31 mouse cellular contexts compared by ENCODE assay signal in genomic region chr10:14816970-14817369, GRCm38 (mm10).
"Had no signal": no experiment of that assay in that cellular context is flagged by ENCODE, and none has a peak within 500 bp of the region (broad histone marks: within the 10 kb centered on the region; RNA-seq: fewer than 3 reads in every experiment).

No protein-coding gene starts in this region.

- H3K4me2 ChIP-seq: heart, embryonic 11.5 days; heart, embryonic 12.5 days; heart, embryonic 13.5 days; heart, embryonic 15.5 days; hindbrain, embryonic 12.5 days; hindbrain, embryonic 13.5 days; hindbrain, embryonic 14.5 days; hindbrain, embryonic 15.5 days; intestine, embryonic 15.5 days had no signal

- ATAC-seq: hindbrain, embryonic 16.5 days; hindbrain, postnatal 0 days; inflammation-experienced regulatory T-cells, adult 6 months; intestine, embryonic 15.5 days; intestine, embryonic 16.5 days; intestine, postnatal 0 days had no signal

- H3K27ac ChIP-seq: heart, embryonic 10.5 days; heart, embryonic 13.5 days; heart, embryonic 15.5 days; hindbrain, embryonic 10.5 days; hindbrain, embryonic 12.5 days; hindbrain, embryonic 13.5 days; hindbrain, embryonic 14.5 days; hindbrain, embryonic 15.5 days; hindbrain, postnatal 0 days; intestine, embryonic 15.5 days; layer of hippocampus, adult 2 months; left cerebral cortex, adult 2 months had no signal

- H3K4me3 ChIP-seq: heart, embryonic 10.5 days; heart, embryonic 12.5 days; heart, embryonic 13.5 days; heart, embryonic 15.5 days; hindbrain, embryonic 10.5 days; hindbrain, embryonic 12.5 days; hindbrain, embryonic 13.5 days; hindbrain, embryonic 15.5 days; intestine, embryonic 15.5 days; layer of hippocampus, adult 2 months; left cerebral cortex, adult 2 months had no signal

- H3K27me3 ChIP-seq: heart, embryonic 12.5 days; heart, embryonic 13.5 days; heart, embryonic 15.5 days; hindbrain, embryonic 12.5 days; hindbrain, embryonic 13.5 days; hindbrain, embryonic 15.5 days; intestine, embryonic 15.5 days had no signal

- H3K4me1 ChIP-seq: heart, embryonic 10.5 days; heart, embryonic 12.5 days; heart, embryonic 13.5 days; heart, embryonic 15.5 days; hindbrain, embryonic 10.5 days; hindbrain, embryonic 12.5 days; hindbrain, embryonic 13.5 days; hindbrain, embryonic 15.5 days; intestine, embryonic 15.5 days had no signal

- H3K9me3 ChIP-seq: heart, embryonic 10.5 days; heart, embryonic 12.5 days; heart, embryonic 13.5 days; heart, embryonic 15.5 days; hindbrain, embryonic 10.5 days; hindbrain, embryonic 12.5 days; hindbrain, embryonic 13.5 days; hindbrain, embryonic 15.5 days; intestine, embryonic 15.5 days had no signal

- H3K36me3 ChIP-seq: heart, embryonic 10.5 days; heart, embryonic 12.5 days; heart, embryonic 13.5 days; heart, embryonic 15.5 days; hindbrain, embryonic 10.5 days; hindbrain, embryonic 12.5 days; hindbrain, embryonic 13.5 days; hindbrain, embryonic 15.5 days; intestine, embryonic 15.5 days had no signal

- DNase-seq: heart, postnatal 36 days; heart, postnatal 4 days; kidney, adult 11 months; kidney, adult 18-20 months; kidney, adult 2 months; kidney, adult 8-10 months; kidney, adult 9 months; kidney, postnatal 10 days; kidney, postnatal 14 days; kidney, postnatal 25 days; kidney, postnatal 36 days; layer of hippocampus, adult 9-11 months; layer of hippocampus, postnatal 36 days had no signal

- H3K9ac ChIP-seq: heart, embryonic 12.5 days; heart, embryonic 13.5 days; heart, embryonic 15.5 days; hindbrain, embryonic 12.5 days; hindbrain, embryonic 13.5 days; hindbrain, embryonic 14.5 days; hindbrain, embryonic 15.5 days; intestine, embryonic 15.5 days had no signal
